Mouse (Mus musculus) fat pad, adult 2 months (tissue): ENCODE results near the gene Nmur1.

ENCODE experiments used
- DNase-seq: peaks from one replicate; pipeline ENCODE4 v3.0.0-alpha.2; 2011; ENCODE audit warnings: low read depth, low spot score; ENCODE audit errors: extremely low read depth

Gene Nmur1

GRCm38 (mm10) chr1:86409476-86409875 is 16.6 kb downstream of the Nmur1 start:
- no peak for DNase-seq

- no peak for DNase-seq
Measured at GRCm38 (mm10) chr1:86408515-86408914, 17.5 kb downstream of the Nmur1 start.

- no peak for DNase-seq
Measured at GRCm38 (mm10) chr1:86406914-86407313, 19.1 kb downstream of the Nmur1 start.

- no peak for DNase-seq
Measured at GRCm38 (mm10) chr1:86406313-86406712, 19.7 kb downstream of the Nmur1 start.

DNA sequence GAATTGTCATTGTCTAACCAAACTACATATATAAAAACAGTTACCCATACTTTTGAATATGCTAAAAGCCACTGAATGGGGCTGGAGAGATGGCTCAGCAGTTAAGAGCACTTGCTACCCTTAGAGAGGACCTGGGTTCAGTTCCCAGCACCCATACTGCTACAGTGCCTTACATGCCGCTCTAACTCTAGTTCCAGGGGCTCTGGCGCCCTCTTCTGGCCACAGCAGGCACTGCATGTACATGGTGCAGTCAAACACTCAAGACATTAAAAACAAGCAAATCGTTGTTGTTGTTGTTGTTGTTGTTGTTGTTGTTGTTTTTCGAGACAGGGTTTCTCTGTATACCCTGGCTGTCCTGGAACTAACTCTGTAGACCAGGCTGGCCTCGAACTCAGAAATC is 21.2 kb downstream of the Nmur1 start:
- DNase-seq: no peak

- DNase-seq: peak; percentile 98
Measured at GRCm38 (mm10) chr1:86400096-86400754, 25.8 kb downstream of the Nmur1 start.

DNA sequence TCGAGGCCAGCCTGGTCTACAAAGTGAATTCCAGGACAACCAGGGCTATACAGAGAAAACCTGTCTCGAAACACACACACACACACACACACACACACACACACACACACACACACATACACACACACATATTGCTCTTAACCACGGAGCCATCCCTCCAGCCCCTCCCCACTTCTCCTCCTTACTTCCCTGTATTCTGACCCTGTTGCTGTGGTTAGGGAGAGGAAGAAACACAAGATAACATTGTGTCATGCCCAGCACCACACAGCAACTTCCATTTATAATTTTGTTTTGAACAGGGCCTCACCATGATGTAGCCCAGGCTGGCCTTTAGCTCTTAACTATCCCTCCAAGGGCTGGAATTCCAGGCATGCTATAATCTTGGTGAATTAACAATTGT is 26.7 kb downstream of the Nmur1 start:
- DNase-seq: no peak

DNA sequence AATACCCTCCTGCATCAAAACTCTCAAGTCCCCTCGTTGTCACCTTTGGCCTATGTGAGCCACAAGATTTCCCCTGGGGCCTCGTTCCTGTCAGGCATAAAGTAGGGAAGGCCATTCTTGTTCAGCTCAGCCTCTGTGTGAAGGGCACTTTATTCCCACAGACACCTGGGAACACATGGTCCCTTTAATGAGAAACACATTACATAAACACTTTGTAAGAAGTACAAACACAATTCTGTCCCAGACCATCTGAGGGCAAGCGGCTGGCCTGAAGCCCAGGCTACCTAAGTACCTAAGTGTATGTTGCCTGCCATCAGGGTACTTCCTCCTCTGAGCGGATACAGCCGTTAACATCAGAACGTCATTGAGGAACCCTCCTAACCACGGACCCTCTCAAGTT is 27.8 kb downstream of the Nmur1 start:
- DNase-seq: no peak

DNA sequence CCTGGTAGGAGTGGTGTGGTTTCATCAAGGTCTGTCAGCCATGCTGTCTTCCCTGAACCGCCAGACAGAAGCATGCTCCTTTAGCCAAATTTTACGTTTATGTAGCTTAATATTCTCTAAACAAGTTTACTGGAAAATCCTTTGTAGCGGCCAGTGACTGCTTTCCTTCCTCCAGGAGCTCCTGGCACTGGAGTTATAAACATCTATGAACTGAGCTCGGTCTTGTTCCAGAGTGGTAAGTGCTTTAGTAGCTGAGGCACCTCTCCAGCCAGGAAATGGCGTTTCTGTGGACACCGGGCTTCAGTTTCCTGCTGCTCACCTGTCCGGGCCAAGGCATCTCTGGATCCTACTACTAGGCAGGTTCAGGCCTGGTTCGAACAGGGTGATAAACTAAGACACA is 28.4 kb downstream of the Nmur1 start:
- no peak for DNase-seq

DNA sequence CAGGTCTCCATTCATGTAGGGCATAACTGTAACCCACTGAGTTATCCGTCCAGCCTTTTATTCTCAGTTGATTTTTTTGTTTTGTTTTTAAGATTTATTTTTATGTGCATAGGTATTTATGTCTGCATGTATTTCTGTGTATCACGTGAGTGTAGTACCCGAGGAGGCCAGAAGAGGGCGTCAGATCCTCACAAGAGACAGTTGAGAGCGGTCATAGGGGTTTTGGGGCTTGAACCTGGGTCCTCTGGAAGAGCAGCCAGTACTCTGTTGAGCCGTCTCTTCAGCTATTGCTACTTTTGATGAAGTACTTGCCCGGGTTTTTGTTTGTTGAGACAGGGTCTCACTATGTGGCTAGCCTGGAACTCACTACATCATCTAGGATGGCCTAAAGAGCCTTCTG is 30.1 kb downstream of the Nmur1 start:
- DNase-seq: no peak

DNA sequence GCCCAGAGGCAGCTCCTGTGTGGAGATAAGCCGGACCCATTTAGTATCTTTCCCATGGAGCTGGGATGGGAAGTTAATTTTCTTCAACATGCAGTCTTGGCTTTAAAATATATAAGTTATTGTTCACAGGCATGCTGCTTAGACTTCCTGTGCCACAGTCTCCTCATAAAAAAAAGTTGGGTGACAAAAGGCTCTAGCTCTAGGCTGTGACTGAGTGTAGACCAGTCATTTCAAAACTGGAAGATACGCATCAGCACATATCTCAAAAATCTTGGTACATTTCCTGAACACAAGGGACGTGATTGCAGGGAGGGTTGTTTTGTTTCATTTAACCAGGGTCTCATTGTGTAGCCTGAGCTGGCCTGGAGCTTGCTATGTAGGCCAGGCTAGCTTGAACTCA is 31.8 kb downstream of the Nmur1 start:
- DNase-seq: no peak

DNA sequence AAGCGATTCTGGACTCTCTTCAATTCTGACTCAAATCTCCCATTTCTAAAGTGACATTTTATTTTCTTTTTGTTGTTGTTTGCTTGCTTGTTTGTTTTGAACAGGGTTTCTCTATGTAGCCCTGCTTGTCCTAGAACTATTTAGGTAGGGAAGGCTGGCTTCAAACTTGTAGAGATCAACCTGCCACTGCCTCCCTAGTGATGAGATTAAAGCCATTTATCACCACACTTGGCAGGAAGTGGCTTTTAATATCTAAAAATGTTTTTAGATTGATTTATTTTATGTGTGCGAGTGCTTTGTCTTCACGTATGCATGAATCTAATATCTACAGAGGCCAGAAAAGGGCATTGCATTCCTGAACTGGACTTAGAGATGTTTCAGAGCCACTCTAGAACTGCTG is 32.8 kb downstream of the Nmur1 start:
- DNase-seq: no peak

DNA sequence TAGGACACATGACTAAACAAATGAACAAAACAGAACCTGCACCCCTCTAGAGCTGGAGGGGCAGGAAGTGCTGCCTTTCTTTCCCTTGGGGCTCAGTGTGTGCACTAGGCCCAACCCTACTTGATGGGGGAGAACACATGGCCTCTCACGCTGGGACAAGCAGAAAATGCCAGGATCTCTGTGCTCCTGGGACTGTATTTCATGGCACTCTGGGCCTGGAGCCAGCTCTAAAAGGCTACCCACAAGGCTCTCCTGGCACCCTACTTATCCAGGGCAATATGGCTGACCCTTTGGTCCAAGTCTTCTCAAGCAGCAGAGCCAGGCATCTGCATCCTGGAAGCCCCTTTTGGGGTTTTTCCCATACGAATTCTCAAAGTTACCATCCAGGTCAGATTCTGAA is 34.6 kb downstream of the Nmur1 start:
- DNase-seq: no peak

- no peak for DNase-seq
Measured at GRCm38 (mm10) chr1:86389230-86389629, 36.8 kb downstream of the Nmur1 start.

- no peak for DNase-seq
Measured at GRCm38 (mm10) chr1:86381027-86381426, 45.0 kb downstream of the Nmur1 start.

DNA sequence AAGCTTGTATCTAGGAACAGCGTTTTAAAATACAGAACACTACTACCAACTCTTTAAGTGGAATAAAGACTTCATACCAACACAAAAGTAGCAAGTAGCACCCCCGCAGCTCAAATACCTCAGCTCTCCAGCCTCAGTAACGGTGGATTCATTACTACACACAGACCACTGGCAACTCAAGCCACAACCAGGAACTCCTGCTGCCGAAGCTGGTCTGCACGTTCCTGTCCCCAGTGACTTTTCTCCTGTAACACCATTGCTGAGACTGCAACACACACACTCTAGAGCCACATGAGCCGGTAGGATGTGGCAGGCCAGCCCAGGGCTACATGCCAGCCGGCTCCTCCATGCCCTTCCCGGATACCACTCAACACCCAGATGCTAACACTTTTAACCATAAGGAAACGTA is 46.9 kb downstream of the Nmur1 start:
- DNase-seq: no peak

DNA sequence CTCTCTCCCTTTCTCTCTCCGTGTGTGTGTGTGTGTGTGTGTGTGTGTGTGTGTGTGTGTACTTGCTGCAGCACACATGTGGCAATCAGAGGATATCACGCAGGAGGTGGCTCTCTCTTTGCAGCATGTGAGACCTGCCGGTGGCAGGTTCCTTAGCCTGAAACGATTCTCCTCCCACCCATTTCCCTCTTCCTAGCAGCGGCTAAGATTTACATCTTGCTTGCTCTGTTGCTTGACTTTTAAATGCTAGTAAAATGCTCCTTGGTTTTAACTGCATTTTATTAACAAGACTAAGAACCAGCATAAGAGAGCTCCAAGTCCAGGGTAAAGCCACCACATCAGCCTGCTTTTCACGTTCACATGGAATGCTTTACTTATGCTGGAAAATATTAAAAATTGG is 47.4 kb downstream of the Nmur1 start:
- no peak for DNase-seq

- peak; percentile 62 for DNase-seq
Measured at GRCm38 (mm10) chr1:86376354-86376753, 49.7 kb downstream of the Nmur1 start.

GRCm38 (mm10) chr1:86371997-86372396 is 54.0 kb downstream of the Nmur1 start:
- no peak for DNase-seq

GRCm38 (mm10) chr1:86368086-86368485 is 57.9 kb downstream of the Nmur1 start:
- no peak for DNase-seq

DNA sequence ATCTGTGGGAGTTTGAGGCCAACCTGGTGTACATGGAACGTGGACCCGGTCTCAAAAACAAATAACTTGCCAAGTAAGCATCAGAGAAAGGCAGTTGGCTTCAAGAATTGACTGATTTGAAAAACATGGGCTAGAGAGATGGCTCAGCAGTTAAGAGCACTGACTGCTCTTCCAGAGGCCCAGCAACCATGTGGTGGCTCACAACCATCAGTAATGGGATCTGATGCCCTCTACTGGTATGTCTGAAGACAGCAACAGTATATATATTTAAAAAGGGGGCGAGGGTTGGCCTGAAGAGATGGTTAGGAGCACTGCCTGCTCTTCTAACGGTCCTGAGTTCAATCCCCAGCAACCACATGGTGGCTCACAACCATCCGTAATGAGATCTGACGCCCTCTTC is 62.4 kb downstream of the Nmur1 start:
- no peak for DNase-seq

- DNase-seq: no peak
Measured at GRCm38 (mm10) chr1:86361852-86362615, 64.0 kb downstream of the Nmur1 start.

DNA sequence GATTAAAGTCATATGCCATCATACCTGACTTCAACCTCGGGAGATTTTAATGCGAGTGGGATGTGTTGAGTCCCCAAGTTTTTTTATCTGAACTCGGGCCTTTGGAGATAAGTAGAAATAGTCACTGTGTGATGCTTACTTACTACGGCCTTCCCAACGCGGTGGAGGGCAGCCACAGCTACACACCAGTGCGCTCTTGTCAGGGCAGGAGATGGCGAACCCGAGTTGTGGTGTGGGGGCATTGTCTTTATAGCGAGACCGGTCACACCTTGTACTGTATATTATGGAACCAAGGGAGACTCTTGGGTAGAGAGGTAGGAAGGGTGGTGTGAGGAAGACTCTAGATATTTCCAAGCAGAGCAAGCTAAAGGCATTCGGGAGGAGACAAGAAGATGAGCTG is 65.6 kb downstream of the Nmur1 start:
- DNase-seq: no peak
